Mouse (Mus musculus): ENCODE measurements around the gene Parvb. TPM values are rescaled to one million over a fixed set of nuclear protein-coding genes. Genes with fewer than 3 reads are reported as not detected.

The Parvb gene
- total and polyA plus RNA-seq, 2 experiments from 2014 or later = 4.3 to 9.6 TPM

- H3K36me3 ChIP-seq (ENCODE audit: insufficient read depth, low read length) = no peaks in the 10 kb centered on the region
- H3K4me1 ChIP-seq (ENCODE audit: insufficient read depth, low read length) = no peaks in the 10 kb centered on the region
- no peaks in the 10 kb centered on the region for H3K27me3 ChIP-seq (ENCODE audit: insufficient read depth, low read length)
- no peaks in the 10 kb centered on the region for H3K9me3 ChIP-seq (ENCODE audit: low read length)
- 85% methylated on average over 3 of the region's 3 CpGs for WGBS
- ATAC-seq (ENCODE audit: low FRiP score) (no peak), DNase-seq (ENCODE audit: low spot score) (no peak)
- H3K9ac ChIP-seq (replicated peaks; ENCODE audit: low read length, poor library complexity, severe bottlenecking) = no peak overlapping the region
- no peak overlapping the region for H3K27ac ChIP-seq (ENCODE audit: low read depth, low read length)
- no peak overlapping the region for H3K4me2 ChIP-seq (ENCODE audit: low read depth, low read length, poor library complexity, severe bottlenecking)
- no peak for TF ChIP-seq CTCF (IDR thresholded peaks at IDR 0.05)
- H3K4me3 ChIP-seq (ENCODE audit: low read depth, low read length) = no peak overlapping the region
Observed at GRCm38 (mm10) chr15:84364746-84365145, 132.9 kb downstream of the Parvb start.

Other genes starting within 250 kb of the Parvb start
- gene Efcab6, start 166.7 kb upstream of the Parvb start, total RNA-seq (2014; rRNA removed) = 1.3 and 3.9 TPM in 2 replicates
- gene Efcab6, start 166.7 kb upstream of the Parvb start, polyA plus RNA-seq (2015; fragmentation: Nextera tagmentation; extraction: Ambion mirVana) = 0.55 and 1.5 TPM in 2 replicates
- 197 and 208 TPM in 2 replicates for gene Sult4a1, start 126.3 kb upstream of the Parvb start, total RNA-seq (2014; rRNA removed)
- 139 and 150 TPM in 2 replicates for gene Sult4a1, start 126.3 kb upstream of the Parvb start, polyA plus RNA-seq (2015; fragmentation: Nextera tagmentation; extraction: Ambion mirVana)
- not detected in 2 replicates for gene Pnpla5, start 108.9 kb upstream of the Parvb start, total RNA-seq (2014; rRNA removed)
- gene Pnpla5, start 108.9 kb upstream of the Parvb start, polyA plus RNA-seq (2015; fragmentation: Nextera tagmentation; extraction: Ambion mirVana) = not detected in 2 replicates
- gene Pnpla3, start 64.2 kb upstream of the Parvb start, total RNA-seq (2014; rRNA removed) = 6.9 and 7.3 TPM in 2 replicates
- gene Pnpla3, start 64.2 kb upstream of the Parvb start, polyA plus RNA-seq (2015; fragmentation: Nextera tagmentation; extraction: Ambion mirVana) = 5.1 and 5.4 TPM in 2 replicates
- 38.9 and 39.7 TPM in 2 replicates for gene Samm50, start 39.8 kb upstream of the Parvb start, total RNA-seq (2014; rRNA removed)
- gene Samm50, start 39.8 kb upstream of the Parvb start, polyA plus RNA-seq (2015; fragmentation: Nextera tagmentation; extraction: Ambion mirVana) = 88.1 and 90.9 TPM in 2 replicates
- 1.5 and 1.7 TPM in 2 replicates for gene Parvg, start 92.0 kb downstream of the Parvb start, total RNA-seq (2014; rRNA removed)
- 1.7 and 1.9 TPM in 2 replicates for gene Parvg, start 92.0 kb downstream of the Parvb start, polyA plus RNA-seq (2015; fragmentation: Nextera tagmentation; extraction: Ambion mirVana)
- 50.0 and 73.5 TPM in 2 replicates for gene Shisal1, start 215.1 kb downstream of the Parvb start, total RNA-seq (2014; rRNA removed)
- 18.1 and 20.4 TPM in 2 replicates for gene Shisal1, start 215.1 kb downstream of the Parvb start, polyA plus RNA-seq (2015; fragmentation: Nextera tagmentation; extraction: Ambion mirVana)